Mouse (Mus musculus) lung, embryonic 15.5 days (tissue): ENCODE data around the gene Pmel. TPM values are rescaled to one million over a fixed set of nuclear protein-coding genes. Genes with fewer than 3 reads are reported as not detected.

Source experiments
- ATAC-seq: fragments of 200-750 bp; cut with Nextera tagmentation; 2 replicates; pipeline ENCODE4 v1.8.0; 2017; ENCODE audit warnings: moderate number of reproducible peaks, borderline replicate concordance; ENCODE audit not compliant: low FRiP score, low TSS enrichment; ENCODE audit errors: extremely low read depth
- H3K27ac ChIP-seq: fragments of 300-500 bp; sonication (generic); 2 replicates; pipeline ENCODE4 v1.5.1; 2015; ENCODE audit warnings: moderate library complexity, mild to moderate bottlenecking, inconsistent platforms
- H3K27me3 ChIP-seq: fragments of 300-500 bp; sonication (generic); 2 replicates; pipeline ENCODE4 v1.6.1; 2015; ENCODE audit warnings: inconsistent platforms
- H3K36me3 ChIP-seq: fragments of 300-500 bp; sonication (generic); 2 replicates; pipeline ENCODE4 v1.6.1; 2015; ENCODE audit warnings: inconsistent platforms
- H3K4me1 ChIP-seq: fragments of 300-500 bp; sonication (generic); 2 replicates; pipeline ENCODE4 v1.6.1; 2015; ENCODE audit warnings: inconsistent platforms
- H3K4me2 ChIP-seq: fragments of 300-500 bp; sonication (generic); 2 replicates; pipeline ENCODE4 v1.6.1; 2015; ENCODE audit warnings: inconsistent platforms, mild to moderate bottlenecking, moderate library complexity
- H3K4me3 ChIP-seq: fragments of 300-500 bp; sonication (generic); 2 replicates; pipeline ENCODE4 v1.5.1; 2015; ENCODE audit warnings: mild to moderate bottlenecking, inconsistent platforms
- H3K9ac ChIP-seq: fragments of 300-500 bp; sonication (generic); 2 replicates; pipeline ENCODE4 v1.6.1; 2015; ENCODE audit warnings: inconsistent platforms
- H3K9me3 ChIP-seq: fragments of 300-500 bp; sonication (generic); 2 replicates; pipeline ENCODE4 v1.6.1; 2016; ENCODE audit warnings: inconsistent platforms
- WGBS: fragments of 180-500 bp; shearing (Covaris S2); methylation state at CpG from one replicate; pipeline ENCODE4 v1.1.7; 2015; 5-methylcytosine and 5-hydroxymethylcytosine counted together
- polyA plus RNA-seq: library from polyadenylated mRNA; unstranded; fragments of >200 nt; fragmentation: Nextera tagmentation; extraction: Ambion mirVana; gene quantifications from 2 replicates; pipeline ENCODE4 v1.2.1, GENCODE M21; 2015

The Pmel gene
- polyA plus RNA-seq, 1 experiment from 2014 or later = 1.3 TPM

DNA sequence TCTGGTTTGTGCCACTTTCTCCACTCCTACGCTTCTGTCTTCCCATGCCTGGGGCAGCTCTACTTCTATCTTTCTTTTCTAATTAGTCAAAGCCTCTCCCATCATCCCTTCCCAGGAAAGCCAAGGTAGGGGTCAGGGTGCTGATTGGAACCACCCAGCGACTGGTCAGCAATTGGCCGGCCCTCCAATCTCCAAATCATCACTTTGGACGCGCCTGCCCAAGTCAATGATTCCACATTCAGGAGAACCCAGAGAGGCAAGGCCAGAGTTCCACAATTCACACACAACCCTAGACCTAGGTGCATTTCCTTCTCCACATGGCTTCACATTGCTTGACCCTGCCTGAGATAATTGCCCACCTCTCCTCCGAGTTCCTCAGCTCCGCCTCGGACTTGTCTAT lies 40.2 kb downstream of the Pmel start:
- H3K9me3 ChIP-seq = no peaks in the 10 kb centered on the region
- ATAC-seq = no peak
- WGBS = 29% methylated on average over 8 of the region's 8 CpGs

GRCm38 (mm10) chr10:128744680-128745601 lies 40.9 kb downstream of the Pmel start, which contains the start of gene Dgka:
Dgka (minus strand) TSS chr10:128744855.
- peak within 1 kb of the TSS; percentile 95 for H3K4me2 ChIP-seq
- H3K27ac ChIP-seq = peak within 1 kb of the TSS; percentile 77
- peaks cover 4% of the 10 kb centered on the region; the same call in 1 of the 2 replicates for H3K27me3 ChIP-seq
- H3K4me1 ChIP-seq = peaks cover 46% of the 10 kb centered on the region
- no peaks in the 10 kb centered on the region for H3K9me3 ChIP-seq
- peak within 1 kb of the TSS; percentile 67 for H3K4me3 ChIP-seq
- no peak for ATAC-seq
- H3K36me3 ChIP-seq = no peaks in the 10 kb centered on the region
- peak within 1 kb of the TSS; percentile 61 for H3K9ac ChIP-seq
- WGBS = 13% methylated on average over 18 of the region's 18 CpGs

More for the DNA sequence above, 40.2 kb downstream of the Pmel start:
- Histone ChIP-seq H3K27ac (peak overlapping the region; percentile 77), H3K4me2 (peak overlapping the region; percentile 95), H3K36me3 (no peaks in the 10 kb centered on the region), H3K4me3 (peak overlapping the region; percentile 67), H3K4me1 (peaks cover 39% of the 10 kb centered on the region), H3K27me3 (peaks cover 4% of the 10 kb centered on the region; the same call in 1 of the 2 replicates), H3K9ac (peak overlapping the region; percentile 61)

DNA sequence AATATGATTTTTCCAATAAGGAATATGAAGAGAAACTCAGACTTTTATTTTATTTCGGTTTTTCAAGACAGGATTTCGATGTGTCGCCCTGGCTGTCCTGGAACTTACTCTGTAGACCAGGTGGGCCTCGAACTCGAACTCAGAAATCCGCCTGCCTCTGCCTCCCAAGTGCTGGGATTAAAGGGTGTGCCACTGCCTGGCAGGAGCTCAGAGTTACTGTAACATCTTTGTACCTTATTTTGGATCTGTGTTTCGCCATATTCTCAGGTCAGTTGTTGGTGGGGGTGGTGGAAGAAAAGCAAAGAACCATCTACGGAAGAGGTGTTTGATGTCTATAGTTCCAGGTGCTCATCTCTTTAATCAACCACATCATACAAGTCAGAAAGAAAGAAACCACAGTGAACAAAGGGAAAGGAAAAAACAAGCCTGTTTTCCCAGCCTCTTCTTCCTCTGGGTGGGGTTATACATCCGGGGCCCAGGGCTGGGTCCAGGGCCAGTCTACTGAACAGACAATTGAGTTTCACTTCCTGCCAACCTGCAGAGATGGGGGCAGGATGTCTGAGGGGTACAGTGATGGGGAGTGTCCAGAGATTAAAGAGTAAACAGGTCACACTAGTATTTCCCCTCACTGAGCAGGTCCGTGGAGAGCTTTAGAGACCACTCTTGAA lies 42.1 kb downstream of the Pmel start:
- Histone ChIP-seq H3K4me3 (no peak overlapping the region), H3K36me3 (no peaks in the 10 kb centered on the region), H3K9me3 (no peaks in the 10 kb centered on the region), H3K9ac (no peak overlapping the region), H3K4me2 (no peak overlapping the region), H3K4me1 (peaks cover 50% of the 10 kb centered on the region), H3K27ac (peak overlapping the region; percentile 98; the same call in 1 of the 2 replicates), H3K27me3 (peaks cover 4% of the 10 kb centered on the region; the same call in 1 of the 2 replicates)
- ATAC-seq = no peak
- 87% methylated on average over 10 of the region's 10 CpGs for WGBS

DNA sequence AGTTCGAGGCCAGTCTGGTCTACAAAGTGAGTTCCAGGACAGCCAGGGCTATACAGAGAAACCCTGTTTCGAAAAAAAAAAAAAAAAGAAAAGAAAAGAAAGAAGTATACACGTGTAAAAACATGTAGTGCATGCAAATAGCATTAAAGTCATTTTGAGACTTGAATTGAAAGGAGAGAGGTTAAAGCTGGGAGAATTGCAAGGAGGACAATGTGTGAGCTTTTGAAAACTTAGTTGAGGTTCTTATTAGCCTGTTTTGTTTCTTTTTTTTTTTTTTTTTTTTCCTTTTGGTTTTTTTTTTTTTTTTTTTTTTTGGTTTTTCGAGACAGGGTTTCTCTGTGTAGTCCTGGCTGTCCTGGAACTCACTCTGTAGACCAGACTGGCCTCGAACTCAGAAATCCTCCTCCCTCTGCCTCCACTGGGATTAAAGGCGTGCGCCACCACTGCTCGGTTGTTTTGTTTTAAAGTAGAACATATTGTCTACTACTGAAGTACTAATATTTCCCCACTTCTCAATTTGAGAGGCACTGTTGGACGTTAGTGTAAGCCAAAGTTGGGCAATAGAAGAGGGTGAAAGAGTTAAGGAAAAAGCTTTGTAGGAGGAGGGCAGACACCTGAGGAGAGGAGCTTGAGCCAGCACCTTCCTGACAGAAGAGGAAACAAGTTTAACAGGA lies 43.1 kb downstream of the Pmel start:
- Histone ChIP-seq H3K4me2 (peak overlapping the region; percentile 74), H3K36me3 (no peaks in the 10 kb centered on the region), H3K27me3 (peaks cover 4% of the 10 kb centered on the region; the same call in 1 of the 2 replicates), H3K4me3 (peak overlapping the region; percentile 78), H3K9me3 (no peaks in the 10 kb centered on the region), H3K9ac (peak overlapping the region; percentile 73), H3K4me1 (peaks cover 50% of the 10 kb centered on the region), H3K27ac (peak overlapping the region; percentile 98)
- no peak for ATAC-seq
- 38% methylated on average over 9 of the region's 9 CpGs for WGBS

DNA sequence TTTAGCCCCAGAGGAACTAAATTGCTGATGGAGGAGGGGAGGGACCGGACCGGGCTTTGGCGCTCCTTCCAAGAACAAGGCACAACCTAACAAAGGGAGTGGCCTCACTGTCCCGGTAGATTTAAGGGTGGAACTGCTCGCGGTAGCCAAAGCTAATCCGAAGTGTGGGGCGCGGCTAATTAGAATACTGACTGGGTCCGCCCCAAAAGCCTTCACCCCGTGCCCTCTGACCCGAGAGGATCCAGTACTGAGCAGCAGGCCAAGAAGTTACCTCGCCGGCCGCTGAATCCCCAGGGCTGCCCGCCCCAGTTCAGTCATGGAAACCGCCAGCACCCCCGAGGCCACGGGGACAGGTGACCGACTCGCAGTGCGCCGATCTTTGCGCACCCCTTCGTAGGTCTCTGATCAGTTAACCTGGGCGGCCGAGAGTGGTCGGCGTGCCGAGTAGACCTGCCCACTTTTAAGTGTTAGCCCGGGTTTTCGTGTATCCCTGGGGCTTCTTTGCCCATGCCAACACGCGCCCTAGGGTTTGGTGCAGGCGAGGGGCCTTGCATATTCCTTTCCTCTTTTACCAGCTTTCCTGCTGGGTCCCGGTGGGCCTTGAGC lies 43.8 kb downstream of the Pmel start, which contains the start of gene Pym1:
Pym1 (plus strand) TSS at position 244 of the 606 bp plus-strand sequence.
- Histone ChIP-seq H3K4me2 (peak within 1 kb of the TSS; percentile 74), H3K4me1 (peaks cover 46% of the 10 kb centered on the region), H3K36me3 (no peaks in the 10 kb centered on the region), H3K9me3 (no peaks in the 10 kb centered on the region), H3K27ac (peak within 1 kb of the TSS; percentile 98), H3K9ac (peak within 1 kb of the TSS; percentile 73), H3K4me3 (peak within 1 kb of the TSS; percentile 78), H3K27me3 (peaks cover under 1% of the 10 kb centered on the region; the same call in 1 of the 2 replicates)
- WGBS = under 1% methylated on average over 36 of the region's 36 CpGs
- ATAC-seq = peak; percentile 76

GRCm38 (mm10) chr10:128748252-128748864 lies 44.4 kb downstream of the Pmel start:
- ATAC-seq = peak; percentile 77
- peak overlapping the region; percentile 73 for H3K9ac ChIP-seq
- H3K27ac ChIP-seq = peak overlapping the region; percentile 98
- H3K4me2 ChIP-seq = peak overlapping the region; percentile 74
- peak overlapping the region; percentile 78 for H3K4me3 ChIP-seq
- WGBS = under 1% methylated on average over 37 of the region's 37 CpGs
- no peaks in the 10 kb centered on the region; the same call in 1 of the 2 replicates for H3K36me3 ChIP-seq
- no peaks in the 10 kb centered on the region for H3K27me3 ChIP-seq
- H3K4me1 ChIP-seq = peaks cover 40% of the 10 kb centered on the region
- no peaks in the 10 kb centered on the region for H3K9me3 ChIP-seq

Other genes starting within 250 kb of the Pmel start
- 70.2 and 74.7 TPM in 2 replicates for gene Smarcc2, start 244.9 kb upstream of the Pmel start, polyA plus RNA-seq
- 1,477 and 1,532 TPM in 2 replicates for gene Myl6, start 210.1 kb upstream of the Pmel start, polyA plus RNA-seq
- gene Myl6b, start 205.5 kb upstream of the Pmel start, polyA plus RNA-seq = 2.9 and 4.3 TPM in 2 replicates
- gene Esyt1, start 178.3 kb upstream of the Pmel start, polyA plus RNA-seq = 28.8 and 31.5 TPM in 2 replicates
- 14.6 and 14.9 TPM in 2 replicates for gene Zc3h10, start 156.4 kb upstream of the Pmel start, polyA plus RNA-seq
- gene Rpl41, start 154.9 kb upstream of the Pmel start, polyA plus RNA-seq = 3,783 and 4,172 TPM in 2 replicates
- gene Pa2g4, start 138.2 kb upstream of the Pmel start, polyA plus RNA-seq = 194 and 200 TPM in 2 replicates
- gene Erbb3, start 114.5 kb upstream of the Pmel start, polyA plus RNA-seq = 21.3 and 22.9 TPM in 2 replicates
- 711 and 777 TPM in 2 replicates for gene Rps26, start 77.4 kb upstream of the Pmel start, polyA plus RNA-seq
- gene Ikzf4, start 58.2 kb upstream of the Pmel start, polyA plus RNA-seq = 1.6 and 2.2 TPM in 2 replicates
- 12.3 and 13.8 TPM in 2 replicates for gene Suox, start 30.1 kb upstream of the Pmel start, polyA plus RNA-seq
- 73.8 and 77.8 TPM in 2 replicates for gene Rab5b, start 7.9 kb upstream of the Pmel start, polyA plus RNA-seq
- 108 and 110 TPM in 2 replicates for gene Cdk2, start 836 bp downstream of the Pmel start, polyA plus RNA-seq
- gene Dgka, start 40.7 kb downstream of the Pmel start, polyA plus RNA-seq = 9.5 and 10.5 TPM in 2 replicates
- 37.9 and 39.8 TPM in 2 replicates for gene Pym1, start 43.7 kb downstream of the Pmel start, polyA plus RNA-seq
- gene Mmp19, start 86.7 kb downstream of the Pmel start, polyA plus RNA-seq = 2.9 and 4.0 TPM in 2 replicates
- gene Dnajc14, start 99.9 kb downstream of the Pmel start, polyA plus RNA-seq = 50.1 and 55.2 TPM in 2 replicates
- 15.8 and 16.6 TPM in 2 replicates for gene Tmem198b, start 100.2 kb downstream of the Pmel start, polyA plus RNA-seq
- 206 and 214 TPM in 2 replicates for gene Sarnp, start 113.1 kb downstream of the Pmel start, polyA plus RNA-seq
- 69.2 and 77.7 TPM in 2 replicates for gene Ormdl2, start 117.5 kb downstream of the Pmel start, polyA plus RNA-seq
- gene Gdf11, start 187.5 kb downstream of the Pmel start, polyA plus RNA-seq = 3.7 and 4.8 TPM in 2 replicates
- gene Cd63, start 196.8 kb downstream of the Pmel start, polyA plus RNA-seq = 552 and 585 TPM in 2 replicates
- 12.5 and 17.3 TPM in 2 replicates for gene Rdh5, start 218.7 kb downstream of the Pmel start, polyA plus RNA-seq
- gene Bloc1s1, start 219.8 kb downstream of the Pmel start, polyA plus RNA-seq = 186 and 195 TPM in 2 replicates
- 5.0 TPM in 2 replicates for gene Itga7, start 229.6 kb downstream of the Pmel start, polyA plus RNA-seq